Mouse (Mus musculus): ENCODE results near the gene Scamp3. TPM values are rescaled to one million over a fixed set of nuclear protein-coding genes. Genes with fewer than 3 reads are reported as not detected.

Gene Scamp3
- total and polyA plus RNA-seq, 3 experiments = 101 to 287 TPM; not detected in 1

DNA sequence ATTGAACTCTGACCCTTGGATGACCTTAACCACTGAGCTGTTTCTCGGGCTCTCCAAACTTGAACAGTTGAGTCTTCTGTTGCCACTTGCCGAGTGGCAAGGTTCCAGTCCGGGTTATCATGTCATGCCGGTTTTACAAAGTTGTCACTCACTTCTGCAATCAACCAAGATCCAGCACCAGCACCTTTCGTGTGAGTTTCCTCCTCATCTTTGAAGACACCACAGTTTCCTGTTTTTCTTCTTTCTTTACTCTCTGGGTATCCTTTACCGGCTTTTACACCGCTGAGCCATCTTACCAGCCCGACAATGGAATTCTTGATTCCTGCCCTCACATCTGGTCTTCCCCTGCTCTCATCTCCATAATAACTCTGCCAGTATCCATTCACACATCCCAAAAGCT, 13.2 kb downstream of the Scamp3 start (continued):
- TF ChIP-seq HCFC1 (IDR thresholded peaks at IDR 0.05; ENCODE audit: low read depth, low read length) = no peak
- TF ChIP-seq POLR2A (IDR thresholded peaks at IDR 0.05; ENCODE audit: control insufficient read depth in 1 of 2, insufficient read depth in 1 of 2, low read depth in 1 of 2, low read length in 2 of 2, poor library complexity in 1 of 2) = peak in 1 of 2 experiments; percentile 52; a peak in 1 of 4 replicates
- peak; percentile 84 for TF ChIP-seq MAX (IDR thresholded peaks at IDR 0.05; ENCODE audit: low read length)

DNA sequence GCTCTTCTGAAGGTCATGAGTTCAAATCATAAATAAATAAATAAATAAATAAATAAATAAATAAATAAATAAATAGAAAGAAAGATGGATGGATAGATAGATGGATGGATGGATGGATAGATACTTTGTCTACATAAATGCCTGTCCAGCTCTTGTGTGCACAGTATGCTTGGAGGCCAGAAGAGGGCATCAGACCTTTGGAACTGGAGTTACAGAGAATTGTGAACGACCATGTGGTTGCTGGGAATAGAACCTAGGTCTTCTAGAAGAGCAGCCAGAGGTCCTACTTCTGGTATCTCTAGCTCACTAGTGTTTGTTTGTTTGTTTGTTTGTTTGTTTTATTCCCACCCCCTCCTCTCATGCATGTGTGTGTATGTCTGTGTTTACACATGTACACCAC, 16.1 kb downstream of the Scamp3 start:
- H3K9me3 ChIP-seq (replicated peaks; ENCODE audit: insufficient read depth, low read length) = no peaks in the 10 kb centered on the region
- H3K79me2 ChIP-seq (ENCODE audit: control insufficient read depth, insufficient read depth, low read length, poor library complexity) = no peaks in the 10 kb centered on the region; the same call in 1 of the 2 replicates
- peaks cover 27 to 41% of the 10 kb centered on the region in 2 experiments for H3K4me1 ChIP-seq (ENCODE audit: control insufficient read depth in 1 of 2, insufficient read depth in 2 of 2, low read length in 2 of 2)
- peaks cover 0 to 37% of the 10 kb centered on the region in 2 experiments; a peak in 2 of 4 replicates for H3K36me3 ChIP-seq (ENCODE audit: control insufficient read depth in 1 of 2, insufficient read depth in 2 of 2, low read length in 2 of 2)
- no peaks in the 10 kb centered on the region for H3K27me3 ChIP-seq (ENCODE audit: control insufficient read depth in 1 of 2, insufficient read depth in 2 of 2, low read length in 2 of 2)
- peak; percentile 63 for DNase-seq (ENCODE audit: low read depth, low spot score)
- H3K9ac ChIP-seq (ENCODE audit: control insufficient read depth, low read depth, low read length, poor library complexity, severe bottlenecking) = no peak overlapping the region
- no peak overlapping the region for H3K27ac ChIP-seq (ENCODE audit: control insufficient read depth, low read depth, low read length)
- H3K4me3 ChIP-seq (ENCODE audit: control insufficient read depth in 1 of 2, insufficient read depth in 1 of 2, low read depth in 2 of 2, low read length in 2 of 2) = no peak overlapping the region
- TF ChIP-seq SIN3A (IDR thresholded peaks at IDR 0.05; ENCODE audit: low read length) (no peak), CTCF (IDR thresholded peaks at IDR 0.05 in 2 of 3, conservative IDR thresholded peaks at IDR 0.05 in 1 of 3; ENCODE audit: control insufficient read depth in 1 of 3, insufficient read depth in 1 of 3, low read depth in 2 of 3, low read length in 3 of 3, poor library complexity in 1 of 3, severe bottlenecking in 1 of 3) (peak; percentile 35 to 54 (median 43)), RAD21 (IDR thresholded peaks at IDR 0.05; ENCODE audit: low read depth, low read length) (peak; percentile 7)

DNA sequence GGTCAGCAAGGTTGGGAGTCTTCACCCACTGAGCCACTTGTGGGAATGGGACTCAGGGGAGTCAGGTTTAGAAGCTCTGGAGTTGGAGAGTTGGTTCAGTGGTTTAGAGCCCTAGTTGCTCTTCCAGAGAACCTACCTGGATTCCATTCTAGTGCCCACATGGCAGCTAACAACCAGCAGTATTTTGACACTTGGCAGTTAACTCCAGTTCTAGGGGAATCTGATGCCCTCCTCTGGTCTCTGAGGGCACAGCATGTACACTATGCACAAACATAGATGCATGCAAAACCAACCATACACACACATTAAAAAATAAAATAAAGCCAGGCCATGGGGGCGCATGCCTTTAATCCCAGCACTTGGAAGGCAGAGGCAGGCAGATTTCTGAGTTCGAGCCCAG, 16.6 kb downstream of the Scamp3 start:
- DNase-seq (ENCODE audit: low read depth, low spot score) = peak; percentile 81
- Histone ChIP-seq H3K36me3 (ENCODE audit: control insufficient read depth in 1 of 2, insufficient read depth in 2 of 2, low read length in 2 of 2) (peaks cover 0 to 32% of the 10 kb centered on the region in 2 experiments; a peak in 2 of 4 replicates), H3K4me3 (ENCODE audit: control insufficient read depth in 1 of 2, insufficient read depth in 1 of 2, low read depth in 2 of 2, low read length in 2 of 2) (no peak overlapping the region), H3K9me3 (replicated peaks; ENCODE audit: insufficient read depth, low read length) (no peaks in the 10 kb centered on the region), H3K9ac (ENCODE audit: control insufficient read depth, low read depth, low read length, poor library complexity, severe bottlenecking) (no peak overlapping the region), H3K27ac (ENCODE audit: control insufficient read depth, low read depth, low read length) (no peak overlapping the region), H3K79me2 (ENCODE audit: control insufficient read depth, insufficient read depth, low read length, poor library complexity) (no peaks in the 10 kb centered on the region; the same call in 1 of the 2 replicates), H3K4me1 (ENCODE audit: control insufficient read depth in 1 of 2, insufficient read depth in 2 of 2, low read length in 2 of 2) (peaks cover 26 to 36% of the 10 kb centered on the region in 2 experiments), H3K27me3 (ENCODE audit: control insufficient read depth in 1 of 2, insufficient read depth in 2 of 2, low read length in 2 of 2) (no peaks in the 10 kb centered on the region)
- no peak for TF ChIP-seq NELFE (IDR thresholded peaks at IDR 0.05; ENCODE audit: low read depth, low read length)
- TF ChIP-seq KAT2A (conservative IDR thresholded peaks at IDR 0.05; ENCODE audit: low read depth, low read length) = no peak
- peak; percentile 76 for TF ChIP-seq MAX (IDR thresholded peaks at IDR 0.05; ENCODE audit: low read length)
- peak; percentile 75 for TF ChIP-seq ZC3H11A (IDR thresholded peaks at IDR 0.05; ENCODE audit: low read depth, low read length)
- no peak for TF ChIP-seq NRF1 (IDR thresholded peaks at IDR 0.05; ENCODE audit: insufficient read depth, low read depth, low read length, poor library complexity, severe bottlenecking)
- peak; percentile 90 for TF ChIP-seq MXI1 (IDR thresholded peaks at IDR 0.05; ENCODE audit: low read depth, low read length)
- peak; percentile 50 to 87 (median 68) for TF ChIP-seq CTCF (IDR thresholded peaks at IDR 0.05 in 2 of 3, conservative IDR thresholded peaks at IDR 0.05 in 1 of 3; ENCODE audit: control insufficient read depth in 1 of 3, insufficient read depth in 1 of 3, low read depth in 2 of 3, low read length in 3 of 3, poor library complexity in 1 of 3, severe bottlenecking in 1 of 3)
- TF ChIP-seq MAZ (IDR thresholded peaks at IDR 0.05; ENCODE audit: low read depth, low read length) = no peak
- TF ChIP-seq GABPA (IDR thresholded peaks at IDR 0.05; ENCODE audit: low read depth, low read length) = no peak
- 0 out of 2 replicates have a peak, but pooled peaks have one; percentile 27 for TF ChIP-seq ETS1 (IDR thresholded peaks at IDR 0.05; ENCODE audit: low read depth, low read length)
- TF ChIP-seq GATA1 (IDR thresholded peaks at IDR 0.05; ENCODE audit: low read depth, low read length) = no peak
- no peak for TF ChIP-seq UBTF (IDR thresholded peaks at IDR 0.05; ENCODE audit: borderline replicate concordance, insufficient read depth, low read depth, low read length)
- peak; percentile 84 for TF ChIP-seq RAD21 (IDR thresholded peaks at IDR 0.05; ENCODE audit: low read depth, low read length)
- no peak for TF ChIP-seq USF2 (IDR thresholded peaks at IDR 0.05; ENCODE audit: borderline replicate concordance in 1 of 2, insufficient read depth in 1 of 2, low read depth in 1 of 2, low read length in 2 of 2)
- no peak for TF ChIP-seq TAL1 (IDR thresholded peaks at IDR 0.05; ENCODE audit: low read length)
- no peak for TF ChIP-seq E2F4 (IDR thresholded peaks at IDR 0.05; ENCODE audit: borderline replicate concordance, low read depth, low read length)
- TF ChIP-seq TCF12 (IDR thresholded peaks at IDR 0.05; ENCODE audit: low read depth, low read length) = no peak
- TF ChIP-seq SMC3 (IDR thresholded peaks at IDR 0.05; ENCODE audit: low read depth, low read length) = peak; percentile 93
- peak; percentile 87 for TF ChIP-seq SIN3A (IDR thresholded peaks at IDR 0.05; ENCODE audit: low read length)
- TF ChIP-seq ZNF384 (IDR thresholded peaks at IDR 0.05; ENCODE audit: low read depth, low read length) = peak; percentile 39; the same call in 1 of the 2 replicates
- TF ChIP-seq HCFC1 (IDR thresholded peaks at IDR 0.05; ENCODE audit: low read depth, low read length) = no peak
- no peak for TF ChIP-seq TBP (IDR thresholded peaks at IDR 0.05; ENCODE audit: low read depth, low read length)
- no peak for TF ChIP-seq MEF2A (IDR thresholded peaks at IDR 0.05; ENCODE audit: extremely low read depth, insufficient replicate concordance, low read depth, low read length, poor library complexity, severe bottlenecking)
- peak; percentile 74 for TF ChIP-seq MYC (IDR thresholded peaks at IDR 0.05; ENCODE audit: low read depth, low read length)
- no peak for TF ChIP-seq POLR2AphosphoS2 (IDR thresholded peaks at IDR 0.05; ENCODE audit: low read length)
- TF ChIP-seq ZKSCAN1 (IDR thresholded peaks at IDR 0.05; ENCODE audit: low read depth, low read length) = no peak
- TF ChIP-seq USF1 (IDR thresholded peaks at IDR 0.05; ENCODE audit: low read depth, low read length) = no peak
